Mouse (Mus musculus) liver, embryonic 11.5 days (tissue): ENCODE results near the gene Ctxn1. TPM values are rescaled to one million over a fixed set of nuclear protein-coding genes. Genes with fewer than 3 reads are reported as not detected.

Source experiments
- ATAC-seq: fragments of 200-750 bp; cut with Nextera tagmentation; replicated peaks from 2 replicates; pipeline ENCODE4 v1.8.0; 2017; ENCODE audit warnings: moderate number of reproducible peaks, mild to moderate bottlenecking, moderate TSS enrichment, moderate library complexity; ENCODE audit not compliant: low FRiP score
- DNase-seq: peaks from one replicate; pipeline ENCODE4 v3.0.0-alpha.2; 2017; ENCODE audit warnings: low spot score
- H3K27ac ChIP-seq: fragments of 300-500 bp; sonication (generic); 2 replicates; pipeline ENCODE4 v1.5.1; 2014; ENCODE audit warnings: mild to moderate bottlenecking, low read depth, low read length, control low read depth
- H3K27me3 ChIP-seq: fragments of 300-500 bp; sonication (generic); replicated peaks from 2 replicates; pipeline ENCODE4 v1.6.1; 2014; ENCODE audit warnings: low read length, mixed read lengths; ENCODE audit not compliant: control insufficient read depth, insufficient read depth
- H3K36me3 ChIP-seq: fragments of 300-500 bp; sonication (generic); 2 replicates; pipeline ENCODE4 v1.6.1; 2014; ENCODE audit warnings: mild to moderate bottlenecking, low read length, moderate library complexity, mixed read lengths; ENCODE audit not compliant: control insufficient read depth, insufficient read depth
- H3K4me1 ChIP-seq: fragments of 300-500 bp; sonication (generic); replicated peaks from 2 replicates; pipeline ENCODE4 v1.6.1; 2014; ENCODE audit warnings: low read length, mixed read lengths; ENCODE audit not compliant: control insufficient read depth, insufficient read depth
- H3K4me2 ChIP-seq: fragments of 300-500 bp; sonication (generic); 2 replicates; pipeline ENCODE4 v1.6.1; 2014; ENCODE audit warnings: mild to moderate bottlenecking, control low read depth, moderate library complexity
- H3K4me3 ChIP-seq: fragments of 300-500 bp; sonication (generic); 2 replicates; pipeline ENCODE4 v1.5.1; 2014; ENCODE audit warnings: low read depth, low read length, control low read depth
- H3K9ac ChIP-seq: fragments of 300-500 bp; sonication (generic); 2 replicates; pipeline ENCODE4 v1.6.1; 2014; ENCODE audit warnings: low read depth, low read length, control low read depth
- H3K9me3 ChIP-seq: fragments of 300-500 bp; sonication (generic); 2 replicates; pipeline ENCODE4 v1.6.1; 2016; ENCODE audit warnings: low read length, inconsistent platforms, mixed read lengths; ENCODE audit not compliant: control insufficient read depth
- WGBS: fragments of 180-500 bp; shearing (Covaris S2); extraction: QIAGEN DNeasy Blood & Tissue Kit; methylation state at CpG from one replicate; pipeline ENCODE4 v1.1.7; 2014; 5-methylcytosine and 5-hydroxymethylcytosine counted together
- polyA plus RNA-seq: library from polyadenylated mRNA; unstranded; fragments of >200 nt; fragmentation: Nextera tagmentation; extraction: Ambion mirVana; gene quantifications from 2 replicates; pipeline ENCODE4 v1.2.1, GENCODE M21; 2014

The Ctxn1 gene
- polyA plus RNA-seq, result 21.4 and 23.2 TPM in 2 replicates

GRCm38 (mm10) chr8:4259125-4259804 lies at the start of gene Ctxn1:
Gene Ctxn1 (minus strand): TSS chr8:4259274.
- H3K4me1 ChIP-seq, result peaks cover 15% of the 10 kb centered on the region
- H3K27ac ChIP-seq, result peak within 1 kb of the TSS; percentile 55; the same call in 1 of the 2 replicates
- H3K27me3 ChIP-seq, result no peaks in the 10 kb centered on the region
- peak; percentile 98 for DNase-seq
- H3K4me2 ChIP-seq, result peak within 1 kb of the TSS; percentile 99
- peak; percentile 92 for ATAC-seq
- H3K36me3 ChIP-seq, result peaks cover 36% of the 10 kb centered on the region
- 10% methylated on average over 27 of the region's 33 CpGs for WGBS
- no peaks in the 10 kb centered on the region for H3K9me3 ChIP-seq
- peak within 1 kb of the TSS; percentile 68 for H3K9ac ChIP-seq
- peak within 1 kb of the TSS; percentile 70 for H3K4me3 ChIP-seq

DNA sequence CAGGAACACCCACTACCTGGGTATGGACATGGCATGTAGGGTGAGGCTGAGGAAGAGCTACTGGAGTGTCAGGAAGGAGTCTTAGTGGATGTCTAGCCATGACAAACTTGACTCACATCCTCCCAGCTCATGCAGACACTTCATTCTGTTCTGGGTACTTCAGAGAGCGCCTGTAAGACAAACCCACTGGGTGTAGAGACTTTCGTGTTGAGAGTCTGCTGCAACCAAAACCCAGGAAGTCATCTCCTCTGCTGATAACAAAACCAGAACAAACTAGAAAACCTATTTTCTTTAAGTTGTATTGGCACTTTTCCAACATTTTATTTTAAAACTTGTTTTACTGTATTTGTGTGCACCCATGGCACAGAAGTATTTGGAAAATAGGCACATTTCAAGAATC lies 46.8 kb upstream of the Ctxn1 start:
- DNase-seq, result no peak
- Histone ChIP-seq H3K36me3 (peaks cover 60% of the 10 kb centered on the region), H3K9me3 (no peaks in the 10 kb centered on the region), H3K4me1 (peaks cover 20% of the 10 kb centered on the region; the same call in 1 of the 2 replicates), H3K9ac (no peak overlapping the region), H3K4me2 (no peak overlapping the region), H3K27me3 (no peaks in the 10 kb centered on the region), H3K27ac (0 out of 2 replicates have a peak overlapping the region, but pooled peaks have one; percentile 61), H3K4me3 (no peak overlapping the region)
- ATAC-seq, result no peak
- WGBS, result 62% methylated on average over 2 of the region's 2 CpGs

DNA sequence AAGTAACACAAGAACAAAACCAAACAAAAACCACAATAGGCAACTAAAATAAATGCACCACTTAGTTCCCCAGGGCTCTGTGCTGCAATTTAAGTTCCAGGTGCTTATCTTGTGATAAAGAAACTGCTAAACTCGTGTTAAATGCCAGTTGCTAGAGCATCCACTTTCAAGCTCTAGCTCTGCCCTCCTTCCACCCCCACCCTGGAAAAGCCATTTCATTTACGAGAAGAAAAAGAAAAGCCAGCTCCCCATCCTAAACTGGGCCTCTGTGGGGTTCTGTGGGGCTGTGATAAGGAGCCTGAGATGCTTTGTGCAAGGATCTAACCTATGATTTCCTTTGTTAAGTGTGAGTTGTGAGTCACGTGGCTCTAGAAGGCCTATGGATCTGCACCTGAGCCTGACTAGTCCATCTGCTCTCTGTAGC lies 45.1 kb upstream of the Ctxn1 start:
- no peak overlapping the region for H3K9ac ChIP-seq
- ATAC-seq (peak; percentile 94), DNase-seq (no peak)
- 43% methylated on average over 3 of the region's 3 CpGs for WGBS
- no peaks in the 10 kb centered on the region for H3K9me3 ChIP-seq
- H3K4me2 ChIP-seq, result peak overlapping the region; percentile 24; the same call in 1 of the 2 replicates
- H3K4me3 ChIP-seq, result no peak overlapping the region
- peaks cover 20% of the 10 kb centered on the region; the same call in 1 of the 2 replicates for H3K4me1 ChIP-seq
- peak overlapping the region; percentile 61 for H3K27ac ChIP-seq
- no peaks in the 10 kb centered on the region for H3K27me3 ChIP-seq
- H3K36me3 ChIP-seq, result peaks cover 59% of the 10 kb centered on the region

DNA sequence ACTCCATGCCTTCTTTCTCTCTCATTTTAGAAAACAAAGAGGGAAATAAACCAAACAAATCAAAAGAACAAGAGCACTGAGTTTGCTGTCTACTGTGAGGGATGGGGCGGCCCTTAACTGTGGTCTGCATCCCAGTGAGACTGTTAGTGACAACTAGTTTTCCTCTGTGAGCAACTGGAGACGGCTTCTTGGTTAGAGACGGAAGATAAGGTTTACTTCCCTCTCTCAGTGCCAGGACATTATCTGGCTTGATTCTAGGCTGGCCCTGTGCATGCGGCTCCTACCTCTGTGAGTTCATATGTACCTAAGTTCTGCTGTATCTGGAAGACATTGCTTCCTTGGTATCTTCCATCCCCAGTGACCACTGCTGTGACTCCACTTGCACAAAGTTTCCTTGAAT lies 38.7 kb upstream of the Ctxn1 start:
- DNase-seq, result no peak
- H3K36me3 ChIP-seq, result peaks cover 52% of the 10 kb centered on the region
- H3K9me3 ChIP-seq, result no peaks in the 10 kb centered on the region
- no peak overlapping the region for H3K4me2 ChIP-seq
- WGBS, result 76% methylated on average over 4 of the region's 4 CpGs
- H3K4me1 ChIP-seq, result no peaks in the 10 kb centered on the region
- no peak overlapping the region for H3K4me3 ChIP-seq
- H3K9ac ChIP-seq, result no peak overlapping the region
- ATAC-seq, result no peak
- no peak overlapping the region for H3K27ac ChIP-seq
- no peaks in the 10 kb centered on the region for H3K27me3 ChIP-seq

GRCm38 (mm10) chr8:4292738-4293137 lies 33.7 kb upstream of the Ctxn1 start:
- Histone ChIP-seq H3K4me1 (no peaks in the 10 kb centered on the region), H3K4me2 (no peak overlapping the region), H3K4me3 (no peak overlapping the region), H3K27ac (no peak overlapping the region), H3K9me3 (no peaks in the 10 kb centered on the region), H3K27me3 (no peaks in the 10 kb centered on the region), H3K36me3 (peaks cover 43% of the 10 kb centered on the region), H3K9ac (no peak overlapping the region)
- DNase-seq (no peak), ATAC-seq (no peak)
- WGBS, result 91% methylated on average over 5 of the region's 5 CpGs

GRCm38 (mm10) chr8:4276111-4276465 lies 17.0 kb upstream of the Ctxn1 start:
- no peaks in the 10 kb centered on the region for H3K27me3 ChIP-seq
- peak overlapping the region; percentile 90 for H3K9ac ChIP-seq
- H3K4me3 ChIP-seq, result peak overlapping the region; percentile 76
- no peak for ATAC-seq
- no peak for DNase-seq
- peak overlapping the region; percentile 75 for H3K27ac ChIP-seq
- WGBS, result 26% methylated on average over 9 of the region's 9 CpGs
- peaks cover 5% of the 10 kb centered on the region for H3K4me1 ChIP-seq
- peaks cover 17% of the 10 kb centered on the region for H3K36me3 ChIP-seq
- no peaks in the 10 kb centered on the region for H3K9me3 ChIP-seq
- H3K4me2 ChIP-seq, result peak overlapping the region; percentile 83

- peak within 1 kb of the TSS; percentile 75 for H3K27ac ChIP-seq
- DNase-seq (peak; percentile 91), ATAC-seq (peak; percentile 94)
- no peaks in the 10 kb centered on the region for H3K27me3 ChIP-seq
- H3K9me3 ChIP-seq, result no peaks in the 10 kb centered on the region
- WGBS, result under 1% methylated on average over 39 of the region's 39 CpGs
- peaks cover 17% of the 10 kb centered on the region for H3K36me3 ChIP-seq
- H3K9ac ChIP-seq, result peak within 1 kb of the TSS; percentile 90
- H3K4me3 ChIP-seq, result peak within 1 kb of the TSS; percentile 76
- H3K4me1 ChIP-seq, result peaks cover 5% of the 10 kb centered on the region
- peak within 1 kb of the TSS; percentile 83 for H3K4me2 ChIP-seq
These were observed 16.4 kb upstream of the Ctxn1 start, which contains the start of gene Timm44 for GRCm38 (mm10) chr8:4275275-4276110. Gene Timm44 (minus strand): TSS chr8:4275913.

DNA sequence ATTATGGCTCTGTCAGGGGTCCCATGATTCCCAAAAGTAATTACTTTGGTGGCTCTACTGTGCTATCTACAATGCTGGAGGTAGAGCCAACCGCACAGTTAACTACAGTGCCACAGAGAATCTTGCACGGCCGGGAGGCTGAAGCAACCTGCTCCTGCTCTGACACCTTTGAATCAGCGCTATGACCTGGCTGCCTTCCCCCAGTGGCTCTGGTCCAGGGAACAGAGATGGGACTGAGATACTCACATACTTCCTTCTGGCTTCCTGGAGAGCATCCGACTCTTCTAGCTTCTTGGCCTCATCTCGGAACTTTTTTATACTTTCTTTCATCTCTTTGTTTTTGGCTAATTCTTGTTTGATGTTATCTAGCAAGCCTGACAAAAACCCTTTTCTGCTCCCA lies 10.5 kb upstream of the Ctxn1 start:
- H3K27me3 ChIP-seq, result no peaks in the 10 kb centered on the region
- DNase-seq, result no peak
- ATAC-seq, result no peak
- H3K4me2 ChIP-seq, result no peak overlapping the region
- peaks cover under 1% of the 10 kb centered on the region for H3K4me1 ChIP-seq
- 93% methylated on average over 6 of the region's 6 CpGs for WGBS
- no peak overlapping the region for H3K27ac ChIP-seq
- no peak overlapping the region for H3K9ac ChIP-seq
- no peak overlapping the region for H3K4me3 ChIP-seq
- H3K36me3 ChIP-seq, result peaks cover 62% of the 10 kb centered on the region
- no peaks in the 10 kb centered on the region for H3K9me3 ChIP-seq
